8 mouse cellular contexts compared by ENCODE assay signal in the genomic region with DNA sequence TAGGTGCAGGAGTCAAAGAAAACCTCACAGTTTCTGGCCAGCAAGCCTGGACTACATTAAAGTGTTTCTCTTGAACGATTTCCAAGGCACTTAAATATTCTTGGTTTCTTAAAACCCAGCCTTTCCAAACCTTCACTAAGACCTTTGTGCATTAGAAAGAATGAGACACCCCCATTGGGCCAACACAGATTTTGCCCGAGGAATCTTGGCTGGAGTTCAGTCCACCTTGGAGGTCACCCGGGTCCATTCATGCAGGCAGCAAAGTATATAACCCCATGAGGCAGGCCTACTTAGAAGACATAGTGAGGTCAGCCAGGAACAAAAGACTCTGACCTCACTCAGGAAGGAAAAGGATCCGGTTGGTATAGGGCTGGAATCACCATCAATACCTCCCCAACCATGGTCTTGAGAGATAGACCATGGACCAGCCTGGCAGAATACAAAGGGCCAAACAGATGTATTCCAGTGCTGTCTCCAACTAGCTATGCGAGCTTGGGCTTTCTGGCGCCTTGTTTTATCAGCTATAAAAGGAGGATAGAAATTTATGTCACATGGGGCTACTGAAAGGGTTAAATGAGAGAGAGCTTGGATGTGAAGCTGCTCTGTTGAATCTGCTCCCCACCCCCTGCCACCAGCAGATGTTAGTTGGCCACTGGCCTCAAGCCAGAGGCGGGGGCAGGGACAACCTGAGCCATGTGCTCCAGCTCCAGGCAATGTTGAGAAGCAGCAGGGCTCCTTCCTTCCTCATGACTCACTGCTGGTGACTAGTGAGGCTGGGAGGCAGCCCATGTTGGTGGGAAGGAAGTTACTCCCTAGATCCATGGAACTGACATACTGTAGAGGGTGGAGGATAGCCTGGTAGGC.
DNase-seq lines count a peak whose midpoint lies in the region; ATAC-seq and TF ChIP-seq lines count a peak whose summit lies in the region.
"Had no signal": no experiment of that assay in that cellular context is flagged by ENCODE, and none has a peak within 500 bp of the region (broad histone marks: within the 10 kb centered on the region; RNA-seq: fewer than 3 reads in every experiment).

No protein-coding gene starts in this region.

- H3K4me2 ChIP-seq in limb, embryonic 14.5 days (replicated peaks; ENCODE audit: low read depth, low read length, severe bottlenecking) = no peak overlapping the region
- H3K4me2 ChIP-seq: midbrain, embryonic 12.5 days had no signal

- TF ChIP-seq POLR2A in limb, embryonic 14.5 days (IDR thresholded peaks at IDR 0.05; ENCODE audit: borderline replicate concordance, extremely low read depth, insufficient read depth, insufficient read length) = no peak

- H3K27me3 ChIP-seq in limb, embryonic 14.5 days (ENCODE audit: control insufficient read depth, insufficient read depth, low read length) = no peaks in the 10 kb centered on the region
- H3K27me3 ChIP-seq: midbrain, embryonic 12.5 days had no signal

- no peak overlapping the region for H3K4me3 ChIP-seq in limb, embryonic 14.5 days (replicated peaks; ENCODE audit: low read length)
- H3K4me3 ChIP-seq: midbrain, embryonic 12.5 days had no signal

- DNase-seq in urinary bladder, postnatal 25 days (ENCODE audit: low spot score) = peak; percentile 14
- DNase-seq in urinary bladder, postnatal 10 days (ENCODE audit: low spot score) = no peak
- peak; percentile 43 for DNase-seq in embryo, embryonic 10.5 days (ENCODE audit: low spot score)
- peak; percentile 23 to 29 for DNase-seq in heart, adult 9 months (ENCODE audit: low spot score in 2 of 2)
- peak; percentile 79 for DNase-seq in kidney, postnatal 14 days
- peak; percentile 90 for DNase-seq in limb, embryonic 14.5 days (ENCODE audit: low spot score)

- peak overlapping the region; percentile 62 for H3K27ac ChIP-seq in limb, embryonic 14.5 days (replicated peaks; ENCODE audit: low read depth, low read length)
- H3K27ac ChIP-seq: midbrain, embryonic 12.5 days had no signal

- peaks cover 35% of the 10 kb centered on the region for H3K4me1 ChIP-seq in limb, embryonic 14.5 days (ENCODE audit: control insufficient read depth, insufficient read depth, low read length)

- WGBS in limb, embryonic 14.5 days = 24% methylated on average over 7 of the region's 7 CpGs

- H3K9me3 ChIP-seq in limb, embryonic 14.5 days (ENCODE audit: control insufficient read depth, low read length) = no peaks in the 10 kb centered on the region
- H3K9me3 ChIP-seq: midbrain, embryonic 12.5 days had no signal

- no peaks in the 10 kb centered on the region for H3K36me3 ChIP-seq in limb, embryonic 14.5 days (ENCODE audit: control insufficient read depth, insufficient read depth, low read length)
- H3K36me3 ChIP-seq: midbrain, embryonic 12.5 days had no signal

- ATAC-seq in limb, embryonic 14.5 days (ENCODE audit: low FRiP score, low read depth) = peak; percentile 89
- ATAC-seq in megakaryocyte progenitor cell, adult 5-6 weeks (replicated peaks; ENCODE audit: poor library complexity) = no peak

- H3K9ac ChIP-seq in limb, embryonic 14.5 days (ENCODE audit: low read depth, low read length, severe bottlenecking) = no peak overlapping the region
- H3K9ac ChIP-seq: midbrain, embryonic 12.5 days had no signal
